Comparison of ENCODE assay signal across 8 mouse cellular contexts in the genomic region with DNA sequence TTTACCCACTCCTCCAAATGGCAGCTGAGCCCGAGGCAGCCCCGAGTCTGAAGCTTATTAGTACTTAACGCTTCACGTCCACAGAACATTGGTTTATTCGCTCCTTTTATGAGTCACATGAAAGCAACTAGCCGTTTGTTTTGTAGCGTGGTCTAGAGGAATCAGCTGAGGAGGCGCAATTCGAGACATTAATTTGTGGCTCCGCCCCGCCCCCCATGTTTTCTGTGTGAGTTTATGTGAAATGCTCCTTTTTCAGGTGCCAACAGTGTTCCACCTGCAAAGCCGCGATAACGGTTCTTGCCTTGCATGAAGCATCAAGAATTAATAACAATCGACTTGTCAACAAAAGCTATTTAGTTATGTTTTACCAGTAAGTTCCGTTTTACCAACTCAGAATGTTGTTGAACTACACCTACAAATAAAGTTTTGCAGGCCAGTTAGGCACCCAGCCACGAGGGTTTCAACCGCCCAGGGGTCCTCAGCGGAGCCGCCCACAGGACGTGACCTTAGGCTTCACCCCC. TPM values are rescaled to one million over a fixed set of nuclear protein-coding genes. Genes with fewer than 3 reads are reported as not detected.
A peak's percentile ranks its signal among the peaks of the same experiment; 100 is the strongest.
DNase-seq lines count a peak whose midpoint lies in the region; ATAC-seq and TF ChIP-seq lines count a peak whose summit lies in the region.

No protein-coding gene starts in this region.

- peaks cover 19% of the 10 kb centered on the region for H3K36me3 ChIP-seq in lung, embryonic 16.5 days (ENCODE audit: control insufficient read depth, insufficient read depth, low read length)
- peaks cover 18% of the 10 kb centered on the region for H3K36me3 ChIP-seq in hindbrain, embryonic 13.5 days
- H3K36me3 ChIP-seq in liver, embryonic 14.5 days (replicated peaks; ENCODE audit: control insufficient read depth, insufficient read depth, low read depth), result peaks cover 14% of the 10 kb centered on the region
- H3K36me3 ChIP-seq in spleen, adult 2 months (ENCODE audit: control insufficient read depth, insufficient read depth, low read length), result peaks cover 10% of the 10 kb centered on the region

- ATAC-seq in lung, embryonic 16.5 days (ENCODE audit: low read depth), result no peak
- peak; percentile 5; the same call in 1 of the 2 replicates for ATAC-seq in hindbrain, embryonic 13.5 days (ENCODE audit: low FRiP score)
- no peak for ATAC-seq in liver, embryonic 14.5 days (ENCODE audit: insufficient read depth)

- peak overlapping the region; percentile 97 for H3K4me2 ChIP-seq in lung, embryonic 16.5 days (ENCODE audit: low read depth, low read length)
- peak overlapping the region; percentile 73 for H3K4me2 ChIP-seq in hindbrain, embryonic 13.5 days
- peak overlapping the region; percentile 96 for H3K4me2 ChIP-seq in liver, embryonic 14.5 days (ENCODE audit: low read depth)

- H3K27ac ChIP-seq in lung, embryonic 16.5 days (ENCODE audit: low read length), result peak overlapping the region; percentile 97
- H3K27ac ChIP-seq in hindbrain, embryonic 13.5 days, result peak overlapping the region; percentile 70
- H3K27ac ChIP-seq in liver, embryonic 14.5 days, result peak overlapping the region; percentile 88
- peak overlapping the region; percentile 86 for H3K27ac ChIP-seq in spleen, adult 2 months (ENCODE audit: insufficient read depth, low read length)

- H3K27me3 ChIP-seq in lung, embryonic 16.5 days (ENCODE audit: control insufficient read depth, insufficient read depth, low read depth, low read length), result no peaks in the 10 kb centered on the region
- no peaks in the 10 kb centered on the region for H3K27me3 ChIP-seq in hindbrain, embryonic 13.5 days
- no peaks in the 10 kb centered on the region for H3K27me3 ChIP-seq in liver, embryonic 14.5 days (ENCODE audit: control insufficient read depth, insufficient read depth, low read length)
- no peaks in the 10 kb centered on the region for H3K27me3 ChIP-seq in spleen, adult 2 months (ENCODE audit: control insufficient read depth, insufficient read depth, low read length)

- TF ChIP-seq POLR2A in spleen, adult 2 months (IDR thresholded peaks at IDR 0.05; ENCODE audit: low read depth, low read length), result no peak

- H3K4me3 ChIP-seq in lung, embryonic 16.5 days (ENCODE audit: low read length), result peak overlapping the region; percentile 72
- H3K4me3 ChIP-seq in hindbrain, embryonic 13.5 days, result peak overlapping the region; percentile 61
- peak overlapping the region; percentile 80 to 96 for H3K4me3 ChIP-seq in liver, embryonic 14.5 days (ENCODE audit: insufficient read depth in 1 of 2, low read depth in 2 of 2, low read length in 2 of 2)
- peak overlapping the region; percentile 92 for H3K4me3 ChIP-seq in spleen, adult 2 months (ENCODE audit: extremely low read depth, insufficient read depth, insufficient read length)

- H3K9me3 ChIP-seq in lung, embryonic 16.5 days (ENCODE audit: control insufficient read depth, low read length), result no peaks in the 10 kb centered on the region
- no peaks in the 10 kb centered on the region for H3K9me3 ChIP-seq in hindbrain, embryonic 13.5 days
- no peaks in the 10 kb centered on the region for H3K9me3 ChIP-seq in liver, embryonic 14.5 days (ENCODE audit: control insufficient read depth, low read length)

- TF ChIP-seq CTCF in liver, embryonic 14.5 days (IDR thresholded peaks at IDR 0.05; ENCODE audit: low read depth), result no peak
- no peak for TF ChIP-seq CTCF in spleen, adult 2 months (IDR thresholded peaks at IDR 0.05; ENCODE audit: extremely low read depth, insufficient read depth, insufficient read length, insufficient replicate concordance)

- peaks cover 10% of the 10 kb centered on the region for H3K4me1 ChIP-seq in lung, embryonic 16.5 days (replicated peaks; ENCODE audit: control insufficient read depth, insufficient read depth, low read length)
- H3K4me1 ChIP-seq in hindbrain, embryonic 13.5 days (replicated peaks), result peaks cover 17% of the 10 kb centered on the region
- H3K4me1 ChIP-seq in liver, embryonic 14.5 days (replicated peaks; ENCODE audit: control insufficient read depth in 2 of 2, insufficient read depth in 2 of 2, low read length in 1 of 2), result peaks cover 5 to 10% of the 10 kb centered on the region in 2 experiments
- H3K4me1 ChIP-seq in spleen, adult 2 months (ENCODE audit: control insufficient read depth, insufficient read depth, insufficient read length), result peaks cover 3% of the 10 kb centered on the region

- TF ChIP-seq EP300 in liver, embryonic 14.5 days (IDR thresholded peaks at IDR 0.05; ENCODE audit: low read depth), result no peak; the same call in none of the 2 replicates

- WGBS in lung, embryonic 16.5 days, result 2% methylated on average over 21 of the region's 21 CpGs
- 3% methylated on average over 21 of the region's 21 CpGs for WGBS in hindbrain, embryonic 13.5 days
- WGBS in liver, embryonic 14.5 days (ENCODE audit: insufficient replicate concordance), result 3% methylated on average over 21 of the region's 21 CpGs
- under 1% methylated on average over 21 of the region's 21 CpGs for WGBS in spleen, adult 2 months

- DNase-seq in lung, postnatal 25 days (ENCODE audit: low spot score), result no peak
- DNase-seq in c-Kit-positive CD71-negative TER-119-negative erythroid progenitor cells, embryonic 14.5 days (ENCODE audit: low read depth), result peak; percentile 44
- peak in 2 of 3 experiments; percentile 46 to 61 for DNase-seq in liver, embryonic 14.5 days (ENCODE audit: low read depth in 3 of 3, low spot score in 3 of 3)
- DNase-seq in spleen, adult 2 months (ENCODE audit: low read depth in 1 of 2, low spot score in 2 of 2), result no peak
- no peak for DNase-seq in adrenal gland, postnatal 4 days (ENCODE audit: low spot score in 2 of 2)
- no peak for DNase-seq in testis, postnatal 10 days (ENCODE audit: low spot score)

- H3K9ac ChIP-seq in lung, embryonic 16.5 days (ENCODE audit: low read length), result peak overlapping the region; percentile 88
- H3K9ac ChIP-seq in hindbrain, embryonic 13.5 days, result peak overlapping the region; percentile 78
- H3K9ac ChIP-seq in liver, embryonic 14.5 days (replicated peaks), result peak overlapping the region; percentile 88

RNA-seq across cellular contexts. Expression of a gene that starts 0.9 kb away (rescaled TPM):
- polyA plus RNA-seq in lung, embryonic 16.5 days (2015; fragmentation: Nextera tagmentation; extraction: Ambion mirVana), result 52.3 and 57.1 TPM in 2 replicates
- 19.8 and 21.3 TPM in 2 replicates for polyA plus RNA-seq in hindbrain, embryonic 13.5 days (2015; fragmentation: Nextera tagmentation; extraction: Ambion mirVana)
- polyA plus RNA-seq in liver, embryonic 14.5 days (2012; rRNA removed), result 16.5 and 24.2 TPM in 2 replicates
- 31.6 and 33.7 TPM in 2 replicates for polyA plus RNA-seq in liver, embryonic 14.5 days (2014; fragmentation: Nextera tagmentation; extraction: Ambion mirVana)
- polyA plus RNA-seq in spleen, adult 2 months (2012; rRNA removed), result 12.8 and 15.1 TPM in 2 replicates
- total RNA-seq in adrenal gland, postnatal 4 days (2021), result 10 to 100 TPM; 45.6 to 52.5 TPM

RNA-seq across cellular contexts. Expression of a gene that starts 23.8 kb away (rescaled TPM):
- 41.1 and 41.2 TPM in 2 replicates for polyA plus RNA-seq in lung, embryonic 16.5 days (2015; fragmentation: Nextera tagmentation; extraction: Ambion mirVana)
- 9.8 and 10.0 TPM in 2 replicates for polyA plus RNA-seq in hindbrain, embryonic 13.5 days (2015; fragmentation: Nextera tagmentation; extraction: Ambion mirVana)
- 3.7 TPM in 2 replicates for polyA plus RNA-seq in liver, embryonic 14.5 days (2012; rRNA removed)
- 1.0 and 1.8 TPM in 2 replicates for polyA plus RNA-seq in liver, embryonic 14.5 days (2014; fragmentation: Nextera tagmentation; extraction: Ambion mirVana)
- polyA plus RNA-seq in spleen, adult 2 months (2012; rRNA removed), result 3.0 and 3.9 TPM in 2 replicates
- total RNA-seq in adrenal gland, postnatal 4 days (2021), result 10 to 100 TPM; 27.3 to 27.5 TPM

RNA-seq across cellular contexts. Expression of a gene that starts 36.2 kb away (rescaled TPM):
- 73.5 and 77.6 TPM in 2 replicates for polyA plus RNA-seq in lung, embryonic 16.5 days (2015; fragmentation: Nextera tagmentation; extraction: Ambion mirVana)
- polyA plus RNA-seq in hindbrain, embryonic 13.5 days (2015; fragmentation: Nextera tagmentation; extraction: Ambion mirVana), result 91.1 and 92.8 TPM in 2 replicates
- 23.1 and 24.5 TPM in 2 replicates for polyA plus RNA-seq in liver, embryonic 14.5 days (2012; rRNA removed)
- polyA plus RNA-seq in liver, embryonic 14.5 days (2014; fragmentation: Nextera tagmentation; extraction: Ambion mirVana), result 26.8 and 28.5 TPM in 2 replicates
- 18.2 and 26.6 TPM in 2 replicates for polyA plus RNA-seq in spleen, adult 2 months (2012; rRNA removed)
- 10 to 100 TPM; 47.0 to 51.8 TPM for total RNA-seq in adrenal gland, postnatal 4 days (2021)

RNA-seq across cellular contexts. Expression of a gene that starts 52.3 kb away (rescaled TPM):
- polyA plus RNA-seq in lung, embryonic 16.5 days (2015; fragmentation: Nextera tagmentation; extraction: Ambion mirVana), result 11.6 and 12.7 TPM in 2 replicates
- polyA plus RNA-seq in hindbrain, embryonic 13.5 days (2015; fragmentation: Nextera tagmentation; extraction: Ambion mirVana), result 6.8 and 7.6 TPM in 2 replicates
- polyA plus RNA-seq in liver, embryonic 14.5 days (2012; rRNA removed), result 2.2 and 4.3 TPM in 2 replicates
- 1.1 and 1.9 TPM in 2 replicates for polyA plus RNA-seq in liver, embryonic 14.5 days (2014; fragmentation: Nextera tagmentation; extraction: Ambion mirVana)
- 4.2 and 6.0 TPM in 2 replicates for polyA plus RNA-seq in spleen, adult 2 months (2012; rRNA removed)
- total RNA-seq in adrenal gland, postnatal 4 days (2021), result 1 to 10 TPM; 6.4 to 7.8 TPM

Comparison
In these comparisons a context has a peak if more than half of its experiments do, and no peak if none do; other contexts are left out.
1. DNase-seq: peak in c-Kit-positive CD71-negative TER-119-negative erythroid progenitor cells, embryonic 14.5 days (single experiment) and liver, embryonic 14.5 days (2 of 3); none in lung, postnatal 25 days (single experiment), spleen, adult 2 months (0 of 2), adrenal gland, postnatal 4 days (0 of 2) and testis, postnatal 10 days (single experiment).
2. Peak in every context shown above with its lines, with median percentiles within 50 percentile points of each other: H3K27ac ChIP-seq, H3K4me2 ChIP-seq, H3K4me3 ChIP-seq and H3K9ac ChIP-seq.